Mouse (Mus musculus) activated CD4-positive, CD25-positive, alpha-beta regulatory T cell, adult 4 months (primary cell): Measurements from ENCODE around the gene Uhrf1bp1l. TPM values are rescaled to one million over a fixed set of nuclear protein-coding genes. Genes with fewer than 3 reads are reported as not detected.

Source experiments
- ATAC-seq: one replicate; pipeline ENCODE4 v1.8.0; 2017
- polyA plus RNA-seq, 2 experiments: library from polyadenylated mRNA; unstranded; fragments of 100-300 nt; shearing (Covaris generic); gene quantifications; one replicate each; pipeline ENCODE4 v1.2.1; 2017

Uhrf1bp1l gene
- polyA plus RNA-seq, 2 experiments from 2014 or later, result 24.6 to 33.1 TPM

- no peak for ATAC-seq
Observed at GRCm38 (mm10) chr10:89746581-89746980, 1.8 kb downstream of the Uhrf1bp1l start.

GRCm38 (mm10) chr10:89747221-89747905 lies 2.6 kb downstream of the Uhrf1bp1l start:
- peak; percentile 67 for ATAC-seq

- no peak for ATAC-seq
Observed at GRCm38 (mm10) chr10:89747911-89748310, 3.1 kb downstream of the Uhrf1bp1l start.

- ATAC-seq, result no peak
Observed at GRCm38 (mm10) chr10:89748619-89749018, 3.8 kb downstream of the Uhrf1bp1l start.

GRCm38 (mm10) chr10:89751069-89751468 lies 6.3 kb downstream of the Uhrf1bp1l start:
- no peak for ATAC-seq

GRCm38 (mm10) chr10:89755231-89755630 lies 10.4 kb downstream of the Uhrf1bp1l start:
- ATAC-seq, result no peak

- no peak for ATAC-seq
Observed at GRCm38 (mm10) chr10:89760772-89761171, 16.0 kb downstream of the Uhrf1bp1l start.

GRCm38 (mm10) chr10:89764457-89765121 lies 19.8 kb downstream of the Uhrf1bp1l start:
- ATAC-seq, result peak; percentile 67

- ATAC-seq, result peak; percentile 34
Observed at GRCm38 (mm10) chr10:89765790-89766714, 21.3 kb downstream of the Uhrf1bp1l start.

GRCm38 (mm10) chr10:89768352-89769020 lies 23.7 kb downstream of the Uhrf1bp1l start:
- no peak for ATAC-seq

- ATAC-seq, result no peak
Observed at GRCm38 (mm10) chr10:89769096-89769495, 24.3 kb downstream of the Uhrf1bp1l start.

GRCm38 (mm10) chr10:89771894-89772293 lies 27.1 kb downstream of the Uhrf1bp1l start:
- ATAC-seq, result no peak

GRCm38 (mm10) chr10:89776029-89776428 lies 31.2 kb downstream of the Uhrf1bp1l start:
- no peak for ATAC-seq

GRCm38 (mm10) chr10:89791870-89792269 lies 47.1 kb downstream of the Uhrf1bp1l start:
- no peak for ATAC-seq

- ATAC-seq, result no peak
Observed at GRCm38 (mm10) chr10:89794121-89794520, 49.3 kb downstream of the Uhrf1bp1l start.

- ATAC-seq, result no peak
Observed at GRCm38 (mm10) chr10:89819146-89819545, 74.4 kb downstream of the Uhrf1bp1l start.

- ATAC-seq, result peak; percentile 90
Observed at GRCm38 (mm10) chr10:89823906-89824305, 79.1 kb downstream of the Uhrf1bp1l start.

GRCm38 (mm10) chr10:89826896-89827295 lies 82.1 kb downstream of the Uhrf1bp1l start:
- ATAC-seq, result no peak

- no peak for ATAC-seq
Observed at GRCm38 (mm10) chr10:89832334-89832733, 87.5 kb downstream of the Uhrf1bp1l start.

GRCm38 (mm10) chr10:89833166-89833565 lies 88.4 kb downstream of the Uhrf1bp1l start:
- ATAC-seq, result no peak

- ATAC-seq, result no peak
Observed at GRCm38 (mm10) chr10:89837476-89837875, 92.7 kb downstream of the Uhrf1bp1l start.

GRCm38 (mm10) chr10:89838834-89839233 lies 94.0 kb downstream of the Uhrf1bp1l start:
- no peak for ATAC-seq
